Mouse (Mus musculus): Measurements from ENCODE around the gene Ydjc.
A peak's percentile ranks its signal among the peaks of the same experiment; 100 is the strongest.

Gene Ydjc

GRCm38 (mm10) chr16:17144339-17144738 is at the start of gene Ydjc:
Ydjc (plus strand) TSS chr16:17144621.
- DNase-seq (ENCODE audit: low spot score): no peak

DNA sequence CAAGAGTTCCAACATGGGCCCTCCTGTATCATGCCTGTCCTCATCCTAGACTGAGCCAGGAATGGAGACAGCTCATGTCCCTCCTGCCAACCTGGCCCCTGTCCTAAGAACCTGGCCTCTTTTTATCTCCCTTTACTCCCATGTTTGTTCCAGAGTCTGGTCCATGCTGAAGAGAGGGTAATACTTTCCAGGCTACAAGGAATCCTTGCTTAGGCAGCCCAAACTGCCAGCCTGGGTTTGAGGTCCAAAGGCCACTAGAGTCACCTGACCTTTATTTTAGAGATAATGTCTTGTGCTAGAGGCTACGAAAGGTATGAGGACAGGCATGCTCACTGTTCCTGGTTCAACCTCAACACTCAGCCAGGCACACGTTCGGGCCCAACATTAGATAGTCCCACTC is 47.5 kb upstream of the Ydjc start:
- DNase-seq (ENCODE audit: low spot score): no peak

- DNase-seq (ENCODE audit: low spot score): no peak
Observed at GRCm38 (mm10) chr16:17102630-17103220, 41.7 kb upstream of the Ydjc start.

DNA sequence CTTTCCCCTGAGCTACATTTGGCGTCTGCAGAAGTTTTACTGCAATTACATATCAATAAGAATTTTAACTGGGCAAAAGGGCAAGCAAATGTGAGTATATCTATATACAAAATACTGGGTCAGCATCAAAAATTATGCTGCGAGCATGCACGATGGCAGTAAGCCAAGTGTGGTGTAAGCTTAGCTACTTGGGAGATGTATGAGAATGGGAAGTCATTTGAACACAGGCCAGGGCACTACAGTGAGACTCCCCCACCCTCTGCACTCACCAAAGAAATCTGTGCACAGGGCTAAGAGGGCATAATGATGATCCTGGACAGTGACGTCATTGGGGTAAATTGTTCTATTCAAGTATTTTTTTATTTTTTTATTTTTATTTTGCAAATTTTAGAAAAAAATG is 39.8 kb upstream of the Ydjc start:
- DNase-seq (ENCODE audit: low spot score): no peak

DNA sequence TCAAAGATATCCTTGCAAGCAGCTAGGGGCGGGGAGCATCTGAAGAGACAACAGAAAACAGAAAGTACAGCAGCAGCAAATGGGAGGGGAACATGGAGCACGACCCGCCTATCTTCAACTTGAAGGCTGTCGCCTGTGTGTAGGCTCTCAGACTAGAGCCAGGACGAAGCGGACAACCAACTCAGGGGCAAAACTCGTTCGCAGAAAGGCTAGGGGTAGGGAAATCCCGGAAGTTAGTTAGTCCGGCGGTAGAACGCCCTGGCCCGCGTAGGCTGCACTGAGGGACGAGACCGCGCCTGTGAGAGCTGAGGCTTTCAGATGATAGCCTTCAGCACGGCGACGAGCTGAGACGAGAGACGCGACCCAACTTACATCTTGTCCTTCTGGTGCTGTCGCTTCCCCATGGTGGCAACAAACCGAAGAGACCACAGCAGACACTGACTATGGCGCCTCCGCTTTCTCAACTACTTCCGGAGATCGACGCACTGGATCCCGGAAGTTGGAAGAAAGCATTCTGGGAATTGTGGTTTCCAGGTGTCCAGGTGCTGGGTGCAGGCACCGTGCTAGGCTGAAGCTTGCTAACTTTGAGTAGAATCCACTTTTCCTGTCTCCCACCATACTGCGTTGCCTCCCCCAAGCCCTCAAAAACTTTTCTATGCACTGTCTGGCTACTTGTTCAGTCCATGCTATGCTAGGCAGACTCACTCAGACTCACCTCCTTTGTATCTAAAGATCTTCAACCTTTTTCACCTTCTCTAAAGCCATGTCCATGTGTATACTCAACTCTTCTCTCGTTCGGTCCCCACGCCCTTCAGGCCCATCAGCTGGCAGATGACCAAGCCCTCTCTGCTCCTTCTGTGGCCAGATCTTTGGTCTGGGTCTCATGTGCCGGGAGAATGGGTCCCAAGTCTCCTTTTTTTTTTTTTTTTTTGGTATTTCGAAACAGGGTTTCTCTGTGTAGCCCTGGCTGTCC is 33.4 kb upstream of the Ydjc start, which contains the start of gene Ppil2:
Gene Ppil2 (minus strand): TSS at position 487 of the 973 bp plus-strand sequence.
- DNase-seq (ENCODE audit: low spot score): peak; percentile 74

DNA sequence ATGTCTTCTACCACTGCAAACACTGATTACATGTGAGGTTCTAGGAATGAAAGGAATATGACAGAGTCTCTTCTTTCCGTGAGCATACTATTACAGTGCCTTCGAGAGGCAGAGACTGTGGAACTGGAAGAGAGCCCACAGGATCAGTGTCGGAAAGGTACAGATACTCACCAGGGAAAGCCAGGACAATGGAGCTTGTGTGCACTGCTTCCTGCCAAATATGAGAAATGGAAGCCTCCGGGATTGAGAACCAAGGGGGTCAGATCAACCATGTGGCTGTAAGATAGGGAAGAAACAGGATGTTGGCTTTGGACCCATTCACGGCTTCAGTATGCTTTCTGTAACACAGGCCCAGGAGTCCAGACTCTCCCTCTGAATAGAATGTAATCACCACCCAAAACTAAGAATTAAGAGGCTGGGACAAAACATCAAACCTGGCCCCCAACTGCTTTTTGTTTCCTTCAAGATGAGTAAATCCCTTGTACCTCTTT is 27.1 kb upstream of the Ydjc start:
- no peak for DNase-seq (ENCODE audit: low spot score)

- DNase-seq (ENCODE audit: low spot score): no peak
Observed at GRCm38 (mm10) chr16:17121569-17121968, 22.9 kb upstream of the Ydjc start.

- no peak for DNase-seq (ENCODE audit: low spot score)
Observed at GRCm38 (mm10) chr16:17124119-17124870, 20.1 kb upstream of the Ydjc start.

DNA sequence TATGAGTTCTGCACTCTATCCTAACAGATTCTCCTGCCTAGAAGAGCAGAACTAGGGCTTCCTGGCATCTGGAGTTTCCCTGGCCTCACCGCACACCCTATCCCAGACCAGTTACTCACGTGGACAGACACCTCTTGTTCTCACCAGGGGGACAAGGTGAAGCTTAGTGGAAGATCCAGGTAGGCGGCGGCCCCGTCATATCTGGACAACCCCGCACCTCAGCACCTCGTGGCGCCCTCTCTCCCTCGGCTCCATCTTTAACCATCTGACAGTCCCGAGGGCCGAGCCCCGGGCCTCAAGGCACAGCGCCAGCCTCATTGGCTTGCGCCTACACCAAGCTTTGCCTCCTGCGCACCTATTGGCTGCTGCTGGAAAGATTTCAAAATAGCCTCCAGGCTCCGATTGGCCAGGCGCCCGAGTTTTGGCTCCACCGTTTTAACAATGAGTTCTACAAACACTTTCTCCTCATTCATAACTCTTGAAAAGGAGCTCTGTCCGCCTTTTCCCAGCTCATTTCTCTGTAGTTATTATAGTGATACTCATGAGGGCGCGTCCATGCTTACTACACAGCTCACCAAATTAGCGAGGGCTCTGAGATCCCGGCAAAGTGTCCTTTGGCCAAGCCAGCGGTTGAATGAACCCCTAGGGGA is 19.4 kb upstream of the Ydjc start, which contains the start of gene 2610318N02Rik:
Gene 2610318N02Rik (minus strand): TSS at position 297 of the 650 bp plus-strand sequence.
- peak; percentile 44 for DNase-seq (ENCODE audit: low spot score)

- DNase-seq (ENCODE audit: low spot score): peak; percentile 64
Observed at GRCm38 (mm10) chr16:17127292-17127691, 17.1 kb upstream of the Ydjc start.

DNA sequence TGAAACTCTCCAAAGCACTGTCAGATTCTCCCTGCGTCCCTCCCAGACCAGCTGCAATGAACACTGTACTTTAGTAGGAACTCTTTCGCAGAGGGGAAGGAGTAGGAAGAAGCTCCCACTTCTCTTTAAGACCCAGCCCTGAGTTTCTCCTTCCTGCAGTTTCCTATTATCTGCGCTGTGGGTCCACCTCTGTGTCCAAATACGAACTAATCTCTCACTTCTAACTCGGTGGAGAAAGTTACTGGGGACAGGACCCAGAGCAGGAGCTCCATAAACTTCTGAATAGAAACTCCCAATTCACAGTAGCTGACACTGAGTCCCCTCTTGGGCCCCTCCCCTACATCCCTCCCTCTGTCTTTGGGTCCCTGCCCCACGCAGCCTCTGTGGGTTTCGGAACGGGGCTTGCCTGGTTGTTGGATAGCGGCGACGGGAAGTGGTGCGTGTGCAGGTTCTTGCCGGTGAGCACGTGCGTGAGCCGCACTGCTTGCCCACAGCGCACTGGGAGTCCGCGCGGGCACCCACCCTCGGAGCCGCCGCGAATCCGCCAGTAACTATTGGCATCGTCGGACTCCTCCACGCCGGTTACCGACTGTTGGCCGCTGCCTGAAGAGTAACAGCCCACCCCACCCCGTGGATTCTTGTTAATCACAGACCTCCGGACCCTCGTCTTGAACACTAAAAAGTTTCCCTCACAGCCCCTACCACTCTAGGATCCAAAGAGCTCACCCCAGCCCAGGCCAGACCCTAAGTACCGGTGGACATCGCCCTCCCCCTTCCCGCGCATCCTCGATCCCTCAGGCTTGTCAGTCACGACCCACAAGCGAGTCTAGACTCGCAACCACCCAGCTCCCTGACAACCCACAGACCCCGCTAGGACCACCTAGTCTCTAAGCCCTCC is 13.0 kb upstream of the Ydjc start:
- peak; percentile 46 for DNase-seq (ENCODE audit: low spot score)

- DNase-seq (ENCODE audit: low spot score): peak; percentile 94
Observed at GRCm38 (mm10) chr16:17132089-17132905, 12.1 kb upstream of the Ydjc start, which contains the start of gene Sdf2l1. Sdf2l1 (minus strand) TSS chr16:17132383.

- no peak for DNase-seq (ENCODE audit: low spot score)
Observed at GRCm38 (mm10) chr16:17132906-17133200, 11.6 kb upstream of the Ydjc start.

DNA sequence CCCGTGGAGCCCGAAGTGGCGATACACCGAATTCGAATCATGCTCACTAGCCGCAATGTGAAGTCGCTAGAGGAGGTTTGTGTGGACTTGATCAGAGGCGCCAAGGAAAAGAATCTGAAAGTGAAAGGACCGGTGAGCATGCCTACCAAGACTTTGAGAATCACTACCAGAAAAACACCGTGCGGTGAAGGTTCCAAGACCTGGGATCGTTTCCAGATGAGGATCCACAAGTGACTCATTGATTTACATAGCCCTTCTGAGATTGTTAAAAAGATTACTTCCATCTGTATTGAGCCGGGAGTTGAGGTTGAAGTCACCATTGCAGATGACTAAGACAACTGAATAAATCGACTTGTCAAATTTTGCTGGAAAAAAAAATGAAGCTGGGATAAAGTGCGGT is 7.1 kb upstream of the Ydjc start:
- DNase-seq (ENCODE audit: low spot score): no peak

- DNase-seq (ENCODE audit: low spot score): peak; percentile 82
Observed at GRCm38 (mm10) chr16:17146772-17147235, 2.4 kb downstream of the Ydjc start, which contains the start of gene Ccdc116. Ccdc116 (minus strand) TSS chr16:17147229.

GRCm38 (mm10) chr16:17147391-17147929 is 3.0 kb downstream of the Ydjc start:
- DNase-seq (ENCODE audit: low spot score): peak; percentile 35

GRCm38 (mm10) chr16:17148084-17148483 is 3.7 kb downstream of the Ydjc start:
- peak; percentile 6 for DNase-seq (ENCODE audit: low spot score)

- DNase-seq (ENCODE audit: low spot score): no peak
Observed at GRCm38 (mm10) chr16:17150520-17151258, 6.3 kb downstream of the Ydjc start.

DNA sequence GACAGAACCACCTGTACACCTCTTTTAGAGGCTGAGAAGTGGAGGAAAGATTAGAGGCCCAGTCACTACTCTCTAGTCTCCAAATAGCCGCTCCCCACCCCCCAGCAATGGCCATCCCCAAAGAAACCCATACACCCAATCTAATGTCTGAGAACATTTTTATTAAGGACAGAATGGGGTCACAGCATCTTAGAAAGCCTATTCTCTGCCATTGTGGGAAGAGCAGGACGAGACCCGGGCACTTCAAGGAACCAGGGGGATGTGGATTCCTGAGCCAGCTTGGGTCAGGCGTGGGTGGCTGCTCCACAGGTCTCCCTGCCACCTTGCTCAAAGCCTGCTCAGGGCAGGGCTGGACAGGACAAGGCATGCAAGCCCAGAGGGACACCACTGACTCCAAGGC is 7.5 kb downstream of the Ydjc start:
- no peak for DNase-seq (ENCODE audit: low spot score)

All from T-cell, adult 2 months (primary cell).